ENCODE assay signal across 8 mouse cellular contexts in genomic region chr7:18989995-18990394, GRCm38 (mm10). TPM values are rescaled to one million over a fixed set of nuclear protein-coding genes. Genes with fewer than 3 reads are reported as not detected.
A peak's percentile ranks its signal among the peaks of the same experiment; 100 is the strongest.
DNase-seq lines count a peak whose midpoint lies in the region; ATAC-seq lines count a peak whose summit lies in the region.

No protein-coding gene starts in this region.

- H3K4me2 ChIP-seq in hindbrain, embryonic 12.5 days (replicated peaks), result peak overlapping the region; percentile 83
- H3K4me2 ChIP-seq in neural tube, embryonic 13.5 days, result peak overlapping the region; percentile 83

- H3K4me3 ChIP-seq in hindbrain, embryonic 12.5 days, result peak overlapping the region; percentile 52
- peak overlapping the region; percentile 62 for H3K4me3 ChIP-seq in neural tube, embryonic 13.5 days

- H3K27me3 ChIP-seq in hindbrain, embryonic 12.5 days, result peaks cover 22% of the 10 kb centered on the region
- H3K27me3 ChIP-seq in neural tube, embryonic 13.5 days, result peaks cover 21% of the 10 kb centered on the region

- H3K36me3 ChIP-seq in hindbrain, embryonic 12.5 days, result no peaks in the 10 kb centered on the region
- no peaks in the 10 kb centered on the region for H3K36me3 ChIP-seq in neural tube, embryonic 13.5 days

- H3K4me1 ChIP-seq in hindbrain, embryonic 12.5 days, result peaks cover 23% of the 10 kb centered on the region
- H3K4me1 ChIP-seq in neural tube, embryonic 13.5 days (replicated peaks), result peaks cover 40% of the 10 kb centered on the region

- peak overlapping the region; percentile 71 for H3K9ac ChIP-seq in hindbrain, embryonic 12.5 days
- H3K9ac ChIP-seq in neural tube, embryonic 13.5 days, result peak overlapping the region; percentile 65

- H3K9me3 ChIP-seq in hindbrain, embryonic 12.5 days (replicated peaks), result no peaks in the 10 kb centered on the region
- H3K9me3 ChIP-seq in neural tube, embryonic 13.5 days, result no peaks in the 10 kb centered on the region

- no peak for ATAC-seq in hindbrain, embryonic 12.5 days (ENCODE audit: low FRiP score)
- 0 out of 2 replicates have a peak, but pooled peaks have one; percentile 17 for ATAC-seq in neural tube, embryonic 13.5 days (ENCODE audit: low read depth)

- intact Hi-C loops in left cerebral cortex, postnatal 10 days (cut with DNase I), result loop anchor here (5.0 kb wide), 1 partner anchor 98 kb away; no protein-coding TSS in a partner anchor

- H3K27ac ChIP-seq in hindbrain, embryonic 12.5 days, result peak overlapping the region; percentile 92
- peak overlapping the region; percentile 94 for H3K27ac ChIP-seq in neural tube, embryonic 13.5 days (replicated peaks)

- DNase-seq in layer of hippocampus, adult 11-12 months (ENCODE audit: low spot score), result peak; percentile 36
- DNase-seq in layer of hippocampus, postnatal 14 days (ENCODE audit: low spot score in 2 of 2), result no peak
- DNase-seq in cerebellum, adult 9-11 months, result peak; percentile 74
- no peak for DNase-seq in left cerebral cortex, postnatal 10 days (ENCODE audit: extremely low spot score in 1 of 2, low spot score in 2 of 2)
- DNase-seq in adrenal gland, postnatal 10 days, result no peak
- DNase-seq in gastrocnemius, postnatal 25 days, result no peak

- WGBS in hindbrain, embryonic 12.5 days, result 9% methylated on average over 5 of the region's 5 CpGs
- 8% methylated on average over 5 of the region's 5 CpGs for WGBS in neural tube, embryonic 13.5 days

RNA-seq across cellular contexts. Expression of gene Mypop, which starts 1.1 kb away (rescaled TPM):
- total RNA-seq in layer of hippocampus, postnatal 14 days (2021), result 10 to 100 TPM; 35.6 to 40.5 TPM
- polyA plus RNA-seq in hindbrain, embryonic 12.5 days (2016; fragmentation: Nextera tagmentation; extraction: Ambion mirVana), result 6.8 and 6.9 TPM in 2 replicates
- polyA plus RNA-seq in neural tube, embryonic 13.5 days (2015; fragmentation: Nextera tagmentation; extraction: Ambion mirVana), result 5.8 and 7.4 TPM in 2 replicates
- 10 to 100 TPM; 30.8 to 31.7 TPM for total RNA-seq in left cerebral cortex, postnatal 10 days (2021)
- total RNA-seq in adrenal gland, postnatal 10 days (2021), result 1 to 10 TPM; 6.4 to 6.8 TPM
- 1 to 10 TPM; 4.3 to 4.9 TPM for total RNA-seq in gastrocnemius, postnatal 25 days (2021)

RNA-seq across cellular contexts. Expression of gene Nanos2, which starts 2.8 kb away (rescaled TPM):
- total RNA-seq in layer of hippocampus, postnatal 14 days (2021), result 1 to 10 TPM in 1 of 2 experiments, under 1 TPM in 1; 0.48 to 1.3 TPM
- 0.29 and 0.37 TPM in 2 replicates for polyA plus RNA-seq in hindbrain, embryonic 12.5 days (2016; fragmentation: Nextera tagmentation; extraction: Ambion mirVana)
- polyA plus RNA-seq in neural tube, embryonic 13.5 days (2015; fragmentation: Nextera tagmentation; extraction: Ambion mirVana), result 0.56 TPM in 2 replicates
- total RNA-seq in left cerebral cortex, postnatal 10 days (2021), result under 1 TPM; 0.71 to 0.95 TPM
- total RNA-seq in adrenal gland, postnatal 10 days (2021), result not detected
- not detected for total RNA-seq in gastrocnemius, postnatal 25 days (2021)

RNA-seq across cellular contexts. Expression of gene Irf2bp1, which starts 13.8 kb away (rescaled TPM):
- total RNA-seq in layer of hippocampus, postnatal 14 days (2021), result 10 to 100 TPM; 43.7 to 44.5 TPM
- 44.0 and 47.4 TPM in 2 replicates for polyA plus RNA-seq in hindbrain, embryonic 12.5 days (2016; fragmentation: Nextera tagmentation; extraction: Ambion mirVana)
- 28.4 and 29.9 TPM in 2 replicates for polyA plus RNA-seq in neural tube, embryonic 13.5 days (2015; fragmentation: Nextera tagmentation; extraction: Ambion mirVana)
- 10 to 100 TPM; 44.8 to 46.1 TPM for total RNA-seq in left cerebral cortex, postnatal 10 days (2021)
- 10 to 100 TPM; 36.9 to 37.2 TPM for total RNA-seq in adrenal gland, postnatal 10 days (2021)
- 10 to 100 TPM; 13.7 to 14.3 TPM for total RNA-seq in gastrocnemius, postnatal 25 days (2021)

RNA-seq across cellular contexts. Expression of gene Foxa3, which starts 33.3 kb away (rescaled TPM):
- not detected for total RNA-seq in layer of hippocampus, postnatal 14 days (2021)
- polyA plus RNA-seq in hindbrain, embryonic 12.5 days (2016; fragmentation: Nextera tagmentation; extraction: Ambion mirVana), result 0.10 and 0.73 TPM in 2 replicates
- polyA plus RNA-seq in neural tube, embryonic 13.5 days (2015; fragmentation: Nextera tagmentation; extraction: Ambion mirVana), result 0.13 and 0.14 TPM in 2 replicates
- total RNA-seq in left cerebral cortex, postnatal 10 days (2021), result not detected
- total RNA-seq in adrenal gland, postnatal 10 days (2021), result 10 to 100 TPM in 1 of 2 experiments, 1 to 10 TPM in 1; 4.8 to 14.0 TPM
- total RNA-seq in gastrocnemius, postnatal 25 days (2021), result not detected

RNA-seq across cellular contexts. Expression of gene Sympk, which starts 34.2 kb away (rescaled TPM):
- 100 to 1,000 TPM; 103 to 105 TPM for total RNA-seq in layer of hippocampus, postnatal 14 days (2021)
- 47.0 and 50.8 TPM in 2 replicates for polyA plus RNA-seq in hindbrain, embryonic 12.5 days (2016; fragmentation: Nextera tagmentation; extraction: Ambion mirVana)
- polyA plus RNA-seq in neural tube, embryonic 13.5 days (2015; fragmentation: Nextera tagmentation; extraction: Ambion mirVana), result 30.4 and 32.7 TPM in 2 replicates
- total RNA-seq in left cerebral cortex, postnatal 10 days (2021), result 10 to 100 TPM; 85.6 to 87.6 TPM
- 10 to 100 TPM; 78.0 to 89.0 TPM for total RNA-seq in adrenal gland, postnatal 10 days (2021)
- total RNA-seq in gastrocnemius, postnatal 25 days (2021), result 10 to 100 TPM; 56.6 to 59.4 TPM

Comparison
In these comparisons a context has a peak if more than half of its experiments do, and no peak if none do; other contexts are left out.
1. DNase-seq: peak in layer of hippocampus, adult 11-12 months (single experiment) and cerebellum, adult 9-11 months (single experiment); none in layer of hippocampus, postnatal 14 days (0 of 2), left cerebral cortex, postnatal 10 days (0 of 2), adrenal gland, postnatal 10 days (single experiment) and gastrocnemius, postnatal 25 days (single experiment).
2. RNA of gene Mypop, which starts 1.1 kb away (total RNA-seq): 35.6 to 40.5 TPM in layer of hippocampus, postnatal 14 days and 30.8 to 31.7 TPM in left cerebral cortex, postnatal 10 days; 6.4 to 6.8 TPM in adrenal gland, postnatal 10 days and 4.3 to 4.9 TPM in gastrocnemius, postnatal 25 days; every median in the first group is over 4 times any median in the second.